Mouse (Mus musculus) forebrain, embryonic 12.5 days (tissue): ENCODE measurements at regions not wholly inside any gene's neighbourhood (a gene's known extent, or its start where the extent isn't known, plus 50 kb on each side); places are given as distances from the start of the nearest gene placed in this dataset.

Source experiments
- ATAC-seq: fragments of 200-750 bp; cut with Nextera tagmentation; 2 replicates; pipeline ENCODE4 v1.8.0; 2017; ENCODE audit warnings: moderate TSS enrichment; ENCODE audit not compliant: low FRiP score
- H3K27ac ChIP-seq: fragments of 300-500 bp; sonication (generic); 2 replicates; pipeline ENCODE4 v1.5.1; 2016; ENCODE audit warnings: mild to moderate bottlenecking
- H3K27me3 ChIP-seq: fragments of 300-500 bp; sonication (generic); 2 replicates; pipeline ENCODE4 v1.6.1; 2016; ENCODE audit warnings: mild to moderate bottlenecking
- H3K36me3 ChIP-seq: fragments of 300-500 bp; sonication (generic); replicated peaks from 2 replicates; pipeline ENCODE4 v1.6.1; 2016; ENCODE audit warnings: mild to moderate bottlenecking
- H3K4me1 ChIP-seq: fragments of 300-500 bp; sonication (generic); 2 replicates; pipeline ENCODE4 v1.6.1; 2016
- H3K4me2 ChIP-seq: fragments of 300-500 bp; sonication (generic); 2 replicates; pipeline ENCODE4 v1.6.1; 2016; ENCODE audit warnings: mild to moderate bottlenecking, moderate library complexity
- H3K4me3 ChIP-seq: fragments of 300-500 bp; sonication (generic); replicated peaks from 2 replicates; pipeline ENCODE4 v1.5.1; 2016; ENCODE audit warnings: mild to moderate bottlenecking
- H3K9ac ChIP-seq: fragments of 300-500 bp; sonication (generic); 2 replicates; pipeline ENCODE4 v1.6.1; 2016; ENCODE audit warnings: mild to moderate bottlenecking
- H3K9me3 ChIP-seq: fragments of 300-500 bp; sonication (generic); 2 replicates; pipeline ENCODE4 v1.6.1; 2016
- WGBS: fragments of 180-500 bp; shearing (Covaris S2); methylation state at CpG from one replicate; pipeline ENCODE4 v1.1.7; 2016; 5-methylcytosine and 5-hydroxymethylcytosine counted together

DNA sequence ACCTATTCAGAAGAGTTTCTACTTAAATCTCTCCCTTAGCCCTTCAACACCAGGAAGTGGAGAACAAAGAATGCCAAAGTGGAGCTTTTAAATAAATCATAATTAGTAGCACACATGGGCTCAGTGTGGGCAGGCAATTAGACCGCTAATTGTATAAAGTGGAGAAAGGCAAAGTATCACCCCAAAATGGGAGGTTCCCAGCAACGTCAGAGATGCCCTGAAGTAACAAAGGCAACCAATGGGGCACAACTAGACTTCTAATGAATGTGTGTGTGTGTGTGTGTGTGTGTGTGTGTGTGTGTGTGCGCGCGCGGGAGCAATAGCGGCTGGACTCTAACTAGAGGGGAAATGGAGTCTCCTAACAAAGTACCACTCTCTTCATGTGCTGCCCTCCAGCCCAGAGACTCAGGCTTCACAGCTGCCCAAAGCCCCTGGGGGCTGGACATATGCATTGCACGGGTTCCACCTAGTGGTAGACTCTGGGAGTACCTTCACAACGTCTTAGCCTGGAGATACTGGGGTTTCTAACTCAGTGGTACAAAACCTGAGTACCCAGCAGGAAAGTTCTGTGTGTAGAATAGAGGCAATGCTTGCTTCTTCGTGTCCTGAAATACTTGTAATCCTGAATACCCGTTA is 162.3 kb upstream of the Snx19 start:
- H3K9ac ChIP-seq, result no peak overlapping the region
- no peak overlapping the region for H3K4me3 ChIP-seq
- peaks cover 22% of the 10 kb centered on the region; the same call in 1 of the 2 replicates for H3K27me3 ChIP-seq
- 0 out of 2 replicates have a peak overlapping the region, but pooled peaks have one; percentile 13 for H3K4me2 ChIP-seq
- H3K27ac ChIP-seq, result no peak overlapping the region
- 8% methylated on average over 11 of the region's 11 CpGs for WGBS
- ATAC-seq, result peak; percentile 95
- H3K36me3 ChIP-seq, result no peaks in the 10 kb centered on the region
- no peaks in the 10 kb centered on the region for H3K9me3 ChIP-seq
- peaks cover 4% of the 10 kb centered on the region; the same call in 1 of the 2 replicates for H3K4me1 ChIP-seq

DNA sequence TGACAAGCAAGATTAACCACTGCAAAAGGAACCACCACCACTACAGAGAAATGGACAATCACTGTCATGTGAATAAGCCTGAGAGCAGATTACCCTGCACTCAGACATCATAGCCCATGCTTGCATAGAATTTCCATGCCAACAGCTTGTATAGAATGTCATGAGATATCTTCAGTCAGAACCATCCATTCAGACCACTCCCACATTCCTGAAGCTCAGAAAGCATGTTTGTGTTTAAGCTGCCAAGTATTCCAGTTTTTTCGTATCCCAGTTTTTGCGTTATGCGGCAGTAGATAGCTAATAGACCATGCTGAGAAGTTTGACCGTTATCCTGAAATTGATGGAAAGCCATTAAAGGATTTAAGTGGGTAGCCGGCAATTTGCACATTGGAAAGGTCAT is 155.8 kb upstream of the Snx19 start:
- Histone ChIP-seq H3K9ac (no peak overlapping the region), H3K27ac (no peak overlapping the region), H3K9me3 (no peaks in the 10 kb centered on the region), H3K4me2 (no peak overlapping the region), H3K4me3 (no peak overlapping the region), H3K27me3 (peaks cover 14% of the 10 kb centered on the region), H3K4me1 (no peaks in the 10 kb centered on the region), H3K36me3 (no peaks in the 10 kb centered on the region)
- 46% methylated on average over 5 of the region's 5 CpGs for WGBS
- ATAC-seq, result no peak

DNA sequence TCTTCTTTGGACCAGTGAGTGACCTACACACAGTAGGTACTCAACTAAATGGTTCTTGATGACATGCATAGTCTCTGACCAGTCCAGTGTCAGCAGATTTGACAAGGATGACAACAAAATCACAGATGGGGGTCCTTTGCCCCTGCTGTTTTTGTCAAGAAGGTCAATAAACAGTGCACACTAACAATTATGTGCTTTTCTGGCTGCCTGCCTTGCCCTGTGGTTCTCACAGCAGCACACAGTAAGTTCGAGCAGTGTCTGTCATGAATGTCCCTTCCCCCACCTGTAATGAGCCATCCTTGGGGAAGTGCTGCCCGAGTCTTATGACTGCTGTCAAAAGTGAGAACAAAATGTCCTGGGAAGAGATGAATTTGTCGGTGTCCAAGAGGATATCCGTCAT is 153.1 kb upstream of the Snx19 start:
- Histone ChIP-seq H3K27ac (no peak overlapping the region), H3K9ac (no peak overlapping the region), H3K36me3 (no peaks in the 10 kb centered on the region), H3K4me1 (peaks cover 6% of the 10 kb centered on the region; the same call in 1 of the 2 replicates), H3K27me3 (peaks cover 14% of the 10 kb centered on the region), H3K4me3 (no peak overlapping the region), H3K9me3 (no peaks in the 10 kb centered on the region), H3K4me2 (no peak overlapping the region)
- ATAC-seq, result no peak
- WGBS, result 66% methylated on average over 4 of the region's 4 CpGs

DNA sequence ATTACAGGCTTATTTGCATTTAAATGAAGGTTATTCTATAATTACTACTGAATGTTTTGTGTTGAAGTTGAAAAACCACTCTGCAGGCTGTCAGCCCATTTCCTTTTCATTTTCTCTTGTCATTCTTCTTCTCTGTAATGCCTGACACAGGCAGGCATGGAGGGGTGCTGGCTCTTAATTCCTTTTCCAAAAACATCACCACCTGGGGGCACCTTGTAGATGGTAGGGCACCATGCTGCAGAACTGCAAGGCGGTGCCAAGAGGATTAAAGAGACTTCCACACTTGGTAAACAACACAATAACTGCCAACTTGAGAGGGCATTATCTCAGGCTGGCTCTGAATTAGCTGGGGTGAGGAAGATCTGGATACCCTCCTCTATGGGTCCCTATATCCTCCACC is 148.7 kb upstream of the Snx19 start:
- WGBS, result 16% methylated on average over 1 of the region's 1 CpGs
- Histone ChIP-seq H3K27me3 (peaks cover 22% of the 10 kb centered on the region), H3K27ac (no peak overlapping the region), H3K4me3 (no peak overlapping the region), H3K4me2 (no peak overlapping the region), H3K4me1 (peaks cover 12% of the 10 kb centered on the region; the same call in 1 of the 2 replicates), H3K9ac (no peak overlapping the region), H3K36me3 (no peaks in the 10 kb centered on the region), H3K9me3 (no peaks in the 10 kb centered on the region)
- no peak for ATAC-seq

DNA sequence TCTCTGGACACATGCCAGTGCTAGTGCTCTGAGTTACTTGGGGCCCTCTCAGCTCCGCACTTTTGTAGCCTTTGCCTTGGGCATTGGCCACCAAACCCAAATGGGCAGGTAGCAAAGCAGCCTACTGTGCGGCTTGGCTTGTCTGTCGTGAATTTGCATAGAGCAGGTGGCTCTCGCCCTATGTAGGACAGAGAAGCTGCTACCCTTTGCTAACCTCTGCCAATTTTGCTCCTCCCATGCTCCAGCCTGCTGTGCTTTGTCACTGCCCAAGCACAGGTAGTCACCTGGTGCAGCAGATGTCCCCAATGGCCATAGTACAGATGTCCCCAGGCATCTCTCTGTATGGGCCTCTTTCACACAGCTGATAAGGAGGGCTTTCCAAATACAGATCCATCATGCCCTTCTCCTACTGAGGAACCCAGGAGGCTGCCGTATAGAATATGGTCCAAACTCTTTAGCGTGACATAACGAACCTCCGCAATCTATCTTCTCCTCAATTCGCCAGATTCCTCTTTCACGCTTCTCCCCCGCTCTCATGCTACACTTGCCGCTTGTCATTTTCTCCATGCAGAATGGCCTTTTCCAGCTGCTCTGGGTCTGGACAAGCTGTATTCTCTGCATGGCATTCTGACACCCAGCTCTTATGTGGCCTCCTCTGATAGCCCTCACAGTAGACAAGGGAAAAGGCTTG is 143.7 kb upstream of the Snx19 start:
- H3K9ac ChIP-seq, result no peak overlapping the region
- no peaks in the 10 kb centered on the region for H3K36me3 ChIP-seq
- ATAC-seq, result no peak
- no peak overlapping the region for H3K4me2 ChIP-seq
- H3K27ac ChIP-seq, result no peak overlapping the region
- no peak overlapping the region for H3K4me3 ChIP-seq
- H3K27me3 ChIP-seq, result peaks cover 16% of the 10 kb centered on the region
- H3K9me3 ChIP-seq, result no peaks in the 10 kb centered on the region
- peaks cover 35% of the 10 kb centered on the region for H3K4me1 ChIP-seq
- 89% methylated on average over 12 of the region's 12 CpGs for WGBS

DNA sequence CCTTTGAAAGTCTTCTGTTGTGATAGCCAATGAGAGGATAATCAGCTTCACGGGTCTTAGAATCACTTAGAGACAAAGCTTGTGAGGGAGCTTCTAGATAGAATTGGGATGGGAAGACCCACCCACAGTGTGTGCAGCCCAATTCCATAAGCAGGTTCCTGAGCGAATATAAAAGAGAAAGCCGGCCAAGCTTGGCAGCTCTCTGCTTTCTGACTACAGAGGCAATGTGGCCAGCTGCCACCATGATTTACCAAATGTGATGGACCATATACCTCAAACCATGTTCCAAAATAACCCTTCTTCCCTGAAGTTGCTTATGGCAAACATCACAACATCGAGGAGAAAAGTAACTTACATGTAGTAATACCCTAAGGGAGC is 143.1 kb upstream of the Snx19 start:
- Histone ChIP-seq H3K27ac (no peak overlapping the region), H3K27me3 (peaks cover 16% of the 10 kb centered on the region), H3K4me1 (peaks cover 29% of the 10 kb centered on the region), H3K4me2 (no peak overlapping the region), H3K36me3 (no peaks in the 10 kb centered on the region), H3K9ac (no peak overlapping the region), H3K9me3 (no peaks in the 10 kb centered on the region), H3K4me3 (no peak overlapping the region)
- 74% methylated on average over 4 of the region's 4 CpGs for WGBS
- ATAC-seq, result no peak

DNA sequence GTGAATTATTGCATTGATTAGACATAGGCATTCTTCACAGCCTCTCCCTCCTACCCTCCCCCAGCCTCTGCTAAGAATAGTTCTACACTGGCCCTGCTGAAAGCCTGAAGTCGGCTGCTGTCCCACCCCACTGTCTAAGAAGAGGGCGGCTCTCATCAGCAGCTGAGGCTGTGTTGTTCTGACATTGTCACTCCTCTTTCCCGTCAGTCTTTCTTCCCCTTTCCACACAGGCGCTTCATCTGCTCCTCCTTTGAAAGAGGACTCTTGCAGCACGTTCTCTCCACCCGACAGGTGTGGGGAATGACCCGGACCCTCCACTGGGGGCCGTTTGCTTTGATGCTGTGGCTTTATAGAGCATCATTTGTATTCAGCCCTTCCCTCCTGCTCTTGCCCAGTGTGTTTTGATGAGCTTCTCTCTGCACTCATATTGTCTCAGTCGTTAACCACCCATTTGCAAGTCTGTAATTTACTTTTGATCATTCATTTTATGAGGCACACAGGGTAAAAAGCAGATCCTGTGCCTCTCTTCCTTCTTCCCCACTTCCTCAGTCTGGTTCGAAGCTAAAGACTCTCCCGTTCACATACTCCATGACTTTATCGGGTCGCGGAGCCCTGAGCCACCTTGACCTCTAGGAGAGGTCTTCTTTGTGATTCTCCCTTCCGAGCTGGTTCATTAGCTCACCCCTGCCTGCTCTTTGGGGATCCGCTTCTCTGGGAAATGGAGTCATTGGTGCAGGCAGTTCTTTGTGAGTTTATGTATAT is 142.2 kb upstream of the Snx19 start:
- Histone ChIP-seq H3K27me3 (peaks cover 16% of the 10 kb centered on the region), H3K9ac (no peak overlapping the region), H3K4me1 (peaks cover 29% of the 10 kb centered on the region), H3K4me2 (peak overlapping the region; percentile 39), H3K9me3 (no peaks in the 10 kb centered on the region), H3K4me3 (no peak overlapping the region), H3K36me3 (no peaks in the 10 kb centered on the region), H3K27ac (peak overlapping the region; percentile 66)
- ATAC-seq, result peak; percentile 92
- WGBS, result 14% methylated on average over 16 of the region's 16 CpGs

DNA sequence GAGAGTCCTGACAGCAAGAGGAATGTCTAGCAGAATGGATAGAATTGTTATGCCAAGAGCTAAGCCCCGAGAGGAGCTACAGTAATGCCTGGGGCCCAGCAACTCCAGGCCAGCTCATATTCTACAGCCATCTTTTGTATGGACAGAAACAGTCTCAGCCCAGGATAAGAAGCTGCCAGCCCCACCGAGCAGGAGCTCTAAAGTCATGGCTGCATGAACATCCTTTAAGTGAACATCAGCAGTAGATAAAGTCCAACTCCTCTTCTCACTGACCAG is 141.6 kb upstream of the Snx19 start:
- H3K9me3 ChIP-seq, result no peaks in the 10 kb centered on the region
- no peak overlapping the region for H3K9ac ChIP-seq
- peaks cover 29% of the 10 kb centered on the region for H3K4me1 ChIP-seq
- peak overlapping the region; percentile 66 for H3K27ac ChIP-seq
- ATAC-seq, result no peak
- peaks cover 15% of the 10 kb centered on the region for H3K27me3 ChIP-seq
- H3K36me3 ChIP-seq, result no peaks in the 10 kb centered on the region
- H3K4me2 ChIP-seq, result peak overlapping the region; percentile 39
- no peak overlapping the region for H3K4me3 ChIP-seq
- 25% methylated on average over 2 of the region's 2 CpGs for WGBS

DNA sequence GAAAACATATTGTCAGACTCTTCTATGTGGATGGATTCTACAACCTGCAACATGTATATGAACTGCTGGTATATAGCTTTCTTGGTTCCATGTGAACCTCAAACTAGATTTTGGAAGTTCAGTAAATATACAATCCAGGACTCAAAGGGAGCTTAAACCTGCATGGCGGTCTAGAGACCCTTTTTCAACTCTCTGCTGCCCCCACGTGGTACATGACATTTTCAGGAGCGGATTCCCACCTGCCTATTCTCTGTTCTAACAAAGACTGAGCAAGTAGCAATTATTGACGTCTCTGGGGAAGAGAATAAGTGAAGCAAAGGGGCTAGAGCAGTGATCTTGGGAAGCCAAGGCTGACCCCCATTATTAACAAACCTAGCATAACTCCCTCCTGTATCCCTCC is 127.1 kb upstream of the Snx19 start:
- H3K9ac ChIP-seq, result no peak overlapping the region
- no peak overlapping the region for H3K4me3 ChIP-seq
- 8% methylated on average over 4 of the region's 4 CpGs for WGBS
- ATAC-seq, result no peak
- no peaks in the 10 kb centered on the region for H3K9me3 ChIP-seq
- H3K36me3 ChIP-seq, result no peaks in the 10 kb centered on the region
- no peak overlapping the region for H3K4me2 ChIP-seq
- 0 out of 2 replicates have a peak, but pooled peaks cover 4% of the 10 kb centered on the region for H3K27me3 ChIP-seq
- no peak overlapping the region for H3K27ac ChIP-seq
- H3K4me1 ChIP-seq, result no peaks in the 10 kb centered on the region

DNA sequence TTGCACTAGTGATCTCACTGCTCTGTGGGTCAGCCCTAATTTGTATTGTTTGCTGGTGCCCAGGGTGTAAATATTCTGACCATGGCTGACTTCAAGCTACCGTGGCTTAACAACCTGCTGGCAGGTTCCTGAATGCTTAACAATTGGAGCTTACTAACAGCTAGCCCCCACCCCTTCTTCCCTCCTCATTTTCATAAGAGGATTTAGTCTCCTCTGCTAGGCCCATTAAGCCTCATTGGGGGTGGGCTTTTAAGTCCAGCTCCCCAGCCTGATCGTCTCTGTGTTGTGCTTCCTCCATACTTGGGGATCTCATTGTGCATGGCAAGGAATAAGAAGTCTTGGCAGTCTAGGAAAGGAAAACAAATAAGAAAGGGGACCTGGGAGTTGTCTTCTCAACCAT is 118.6 kb upstream of the Snx19 start:
- no peaks in the 10 kb centered on the region for H3K27me3 ChIP-seq
- no peak overlapping the region for H3K4me3 ChIP-seq
- H3K9ac ChIP-seq, result no peak overlapping the region
- no peak overlapping the region for H3K4me2 ChIP-seq
- H3K4me1 ChIP-seq, result peaks cover 15% of the 10 kb centered on the region
- H3K9me3 ChIP-seq, result no peaks in the 10 kb centered on the region
- ATAC-seq, result no peak
- no peaks in the 10 kb centered on the region for H3K36me3 ChIP-seq
- WGBS, result 2% methylated on average over 2 of the region's 2 CpGs
- no peak overlapping the region for H3K27ac ChIP-seq

DNA sequence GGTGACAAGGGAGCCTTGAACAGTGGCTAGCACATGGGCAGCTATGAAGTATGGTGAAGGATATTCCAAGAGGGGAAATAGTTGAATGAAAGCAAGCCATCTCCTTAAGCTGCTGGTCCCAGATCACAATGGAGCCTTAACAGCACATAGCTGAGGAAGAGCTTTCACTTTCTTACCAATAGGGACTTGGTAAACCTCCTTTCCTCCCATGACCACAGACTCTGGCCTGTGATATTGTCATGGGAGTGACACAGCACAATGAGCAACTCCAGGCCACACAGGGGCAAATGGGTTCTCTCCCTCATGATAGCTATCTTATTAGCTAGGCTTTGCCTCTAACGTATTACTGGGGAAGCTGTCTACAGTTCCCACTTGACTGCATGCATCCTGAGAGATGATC is 113.5 kb upstream of the Snx19 start:
- Histone ChIP-seq H3K4me1 (peaks cover 14% of the 10 kb centered on the region), H3K9me3 (no peaks in the 10 kb centered on the region), H3K4me2 (no peak overlapping the region), H3K4me3 (no peak overlapping the region), H3K36me3 (no peaks in the 10 kb centered on the region), H3K27me3 (no peaks in the 10 kb centered on the region), H3K9ac (no peak overlapping the region), H3K27ac (no peak overlapping the region)
- no peak for ATAC-seq
- WGBS, result 90% methylated on average over 1 of the region's 1 CpGs

DNA sequence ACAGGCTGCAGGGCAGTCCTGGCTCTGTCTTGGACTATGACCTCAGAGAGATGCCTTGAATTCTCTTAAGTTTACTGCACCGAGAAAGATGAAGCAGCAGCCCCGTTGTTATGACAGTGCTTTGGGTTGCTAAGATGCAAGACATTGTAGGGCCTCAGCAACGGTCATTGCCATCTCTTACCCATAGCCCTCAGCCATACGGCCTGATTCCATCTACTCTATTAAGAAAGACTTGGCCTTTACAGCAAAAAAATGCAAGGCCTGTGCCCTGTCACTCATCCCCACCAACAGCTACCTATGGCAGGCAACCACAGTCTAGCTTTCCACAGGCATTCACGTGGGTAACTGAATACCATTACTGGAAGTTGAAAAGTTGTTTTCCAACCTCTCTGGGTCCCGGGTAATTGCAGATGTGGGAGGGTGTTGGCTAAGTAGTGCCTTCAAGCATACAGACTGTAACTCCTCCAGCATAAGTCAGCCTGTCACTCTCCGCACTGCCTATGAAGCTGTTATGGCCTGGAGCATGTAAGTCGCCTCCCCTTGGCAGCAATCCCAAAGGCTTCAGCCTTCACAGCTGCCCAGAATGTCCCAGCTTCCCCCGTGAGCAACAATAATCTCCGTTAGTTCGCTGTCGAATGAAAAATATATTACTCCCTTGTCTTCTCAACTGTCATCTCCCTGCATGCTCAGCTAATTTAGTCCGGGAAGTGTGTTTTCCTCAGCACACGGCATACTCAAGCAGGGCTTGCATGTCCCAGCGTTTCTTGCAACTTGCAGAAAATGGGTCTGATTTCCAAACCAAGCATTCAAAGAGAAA is 112.3 kb upstream of the Snx19 start:
- no peaks in the 10 kb centered on the region for H3K9me3 ChIP-seq
- WGBS, result 73% methylated on average over 15 of the region's 15 CpGs
- no peaks in the 10 kb centered on the region for H3K36me3 ChIP-seq
- H3K27ac ChIP-seq, result no peak overlapping the region
- peaks cover 6% of the 10 kb centered on the region; the same call in 1 of the 2 replicates for H3K4me1 ChIP-seq
- H3K9ac ChIP-seq, result no peak overlapping the region
- ATAC-seq, result peak; percentile 41; the same call in 1 of the 2 replicates
- no peak overlapping the region for H3K4me2 ChIP-seq
- no peaks in the 10 kb centered on the region for H3K27me3 ChIP-seq
- no peak overlapping the region for H3K4me3 ChIP-seq
